Mouse (Mus musculus) cerebellum, adult 2 months (tissue): Measurements from ENCODE around the gene Parp14.
"Not testable (repeated sequence)": the region's sequence is repeated elsewhere in the genome, so short reads cannot be mapped to it uniquely, and the experiment has no call there.

Experiments
- CTCF ChIP-seq: fragments of 200-500 bp; IDR thresholded peaks from 2 replicates; pipeline ENCODE4 v1.5.1; 2011; ENCODE audit warnings: low read depth, mild to moderate bottlenecking, control low read depth, low read length, moderate library complexity, borderline replicate concordance; ENCODE audit not compliant: insufficient read depth
- POLR2A ChIP-seq: fragments of 200-500 bp; IDR thresholded peaks from 2 replicates; pipeline ENCODE4 v1.6.1; 2011; ENCODE audit warnings: low read length, control low read depth, borderline replicate concordance; ENCODE audit not compliant: insufficient read depth

DNA sequence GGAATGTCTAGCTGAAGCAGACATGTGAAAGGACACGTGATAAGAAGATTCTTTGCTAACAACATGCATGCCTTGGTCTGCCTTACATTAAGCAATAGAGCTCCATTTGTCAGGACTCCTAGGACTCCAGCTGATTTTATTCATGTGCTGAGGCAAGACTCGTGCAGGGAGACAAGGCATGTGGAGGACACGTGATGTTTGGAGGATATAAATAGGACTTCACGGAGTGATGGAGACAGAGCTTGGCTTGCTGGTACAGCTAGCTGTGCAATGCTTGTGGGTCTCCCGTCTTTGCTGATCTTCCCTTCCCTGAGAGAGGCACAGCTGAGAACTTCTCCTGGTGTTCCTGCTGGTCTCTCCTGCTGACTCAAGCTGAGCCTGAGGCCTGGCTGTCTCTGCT is 20.3 kb upstream of the Parp14 start:
- not testable (repeated sequence) for TF ChIP-seq CTCF, POLR2A
